Mouse (Mus musculus): Measurements from ENCODE around the gene Fam117b.

Gene Fam117b

GRCm38 (mm10) chr1:59912413-59913157 is at the start of gene Fam117b:
Gene Fam117b, plus strand, starts transcription at chr1:59913006.
- peak; percentile 99 for DNase-seq (ENCODE audit: low read depth, low spot score)

- no peak for DNase-seq (ENCODE audit: low read depth, low spot score)
These were observed 44.8 kb upstream of the Fam117b start for GRCm38 (mm10) chr1:59868041-59868440.

- DNase-seq (ENCODE audit: low read depth, low spot score): no peak
These were observed 38.8 kb upstream of the Fam117b start for GRCm38 (mm10) chr1:59874023-59874422.

- DNase-seq (ENCODE audit: low read depth, low spot score): no peak
These were observed 34.7 kb upstream of the Fam117b start for GRCm38 (mm10) chr1:59878098-59878497.

GRCm38 (mm10) chr1:59883349-59884134 is 29.3 kb upstream of the Fam117b start:
- peak; percentile 75 for DNase-seq (ENCODE audit: low read depth, low spot score)

- DNase-seq (ENCODE audit: low read depth, low spot score): peak; percentile 22
These were observed 25.9 kb upstream of the Fam117b start for GRCm38 (mm10) chr1:59886899-59887298.

- DNase-seq (ENCODE audit: low read depth, low spot score): no peak
These were observed 24.8 kb upstream of the Fam117b start for GRCm38 (mm10) chr1:59888018-59888417.

- DNase-seq (ENCODE audit: low read depth, low spot score): no peak
These were observed 21.6 kb upstream of the Fam117b start for GRCm38 (mm10) chr1:59891185-59891584.

GRCm38 (mm10) chr1:59892777-59893176 is 20.0 kb upstream of the Fam117b start:
- no peak for DNase-seq (ENCODE audit: low read depth, low spot score)

- no peak for DNase-seq (ENCODE audit: low read depth, low spot score)
These were observed 18.8 kb upstream of the Fam117b start for GRCm38 (mm10) chr1:59894025-59894424.

- peak; percentile 50 for DNase-seq (ENCODE audit: low read depth, low spot score)
These were observed 17.4 kb upstream of the Fam117b start for GRCm38 (mm10) chr1:59895456-59895855.

- DNase-seq (ENCODE audit: low read depth, low spot score): no peak
These were observed 15.5 kb upstream of the Fam117b start for GRCm38 (mm10) chr1:59897147-59897798.

GRCm38 (mm10) chr1:59899679-59900078 is 13.1 kb upstream of the Fam117b start:
- DNase-seq (ENCODE audit: low read depth, low spot score): no peak

- no peak for DNase-seq (ENCODE audit: low read depth, low spot score)
These were observed 11.5 kb upstream of the Fam117b start for GRCm38 (mm10) chr1:59901082-59901876.

GRCm38 (mm10) chr1:59902634-59903033 is 10.2 kb upstream of the Fam117b start:
- DNase-seq (ENCODE audit: low read depth, low spot score): no peak

GRCm38 (mm10) chr1:59904630-59905295 is 8.0 kb upstream of the Fam117b start:
- no peak for DNase-seq (ENCODE audit: low read depth, low spot score)

- no peak for DNase-seq (ENCODE audit: low read depth, low spot score)
These were observed 6.9 kb upstream of the Fam117b start for GRCm38 (mm10) chr1:59905916-59906315.

- no peak for DNase-seq (ENCODE audit: low read depth, low spot score)
These were observed 5.8 kb upstream of the Fam117b start for GRCm38 (mm10) chr1:59906819-59907521.

GRCm38 (mm10) chr1:59907700-59908099 is 5.1 kb upstream of the Fam117b start:
- DNase-seq (ENCODE audit: low read depth, low spot score): no peak

- peak; percentile 67 for DNase-seq (ENCODE audit: low read depth, low spot score)
These were observed 1.9 kb upstream of the Fam117b start for GRCm38 (mm10) chr1:59910941-59911340.
